Mouse (Mus musculus) 3134 (cell line): ENCODE measurements around the gene Rassf8.

ENCODE experiments used
- DNase-seq: peaks from one replicate; pipeline ENCODE4 v3.0.0-alpha.2; 2011; ENCODE audit warnings: low spot score; ENCODE audit not compliant: insufficient read length; ENCODE audit errors: extremely low read depth

Gene Rassf8

DNA sequence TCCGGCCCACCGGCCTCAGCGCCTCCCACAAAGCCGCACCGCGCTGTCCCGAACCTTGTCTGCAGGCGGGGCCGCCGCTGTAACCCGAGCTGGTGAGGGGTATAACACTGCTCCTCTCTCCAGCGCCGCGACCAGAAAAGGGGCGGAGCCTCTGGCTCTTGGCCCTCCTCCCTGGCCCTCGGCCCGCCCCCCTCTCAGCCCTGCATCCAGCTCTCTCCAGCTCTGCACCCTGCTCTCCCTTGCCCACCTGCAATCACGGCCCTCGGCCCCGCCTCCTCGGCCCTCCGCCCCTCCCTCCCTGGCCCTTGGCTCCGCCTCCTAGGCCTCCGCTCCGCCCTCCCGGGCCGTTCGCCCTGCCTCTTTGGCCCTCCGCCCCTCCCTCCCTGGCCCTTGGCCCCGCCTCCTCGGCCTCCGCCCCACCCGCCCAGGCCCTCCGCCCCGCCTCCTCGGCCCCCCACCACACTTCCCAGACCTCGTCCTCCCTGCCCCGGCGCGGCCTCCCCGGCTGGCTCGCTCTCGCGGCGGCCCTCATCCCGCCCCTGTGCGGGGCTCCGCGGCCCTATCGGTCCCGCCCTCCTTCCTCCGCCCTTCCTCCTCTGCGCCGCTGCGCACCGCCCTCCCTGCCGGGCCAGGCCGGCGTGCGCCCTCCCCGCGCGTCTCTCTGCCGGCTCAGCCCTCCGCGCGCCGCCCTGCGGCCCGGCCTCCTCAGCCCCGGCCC is at the start of gene Rassf8:
Gene Rassf8, plus strand, starts transcription at position 617 of the 718 bp plus-strand sequence.
- DNase-seq: peak; percentile 88

DNA sequence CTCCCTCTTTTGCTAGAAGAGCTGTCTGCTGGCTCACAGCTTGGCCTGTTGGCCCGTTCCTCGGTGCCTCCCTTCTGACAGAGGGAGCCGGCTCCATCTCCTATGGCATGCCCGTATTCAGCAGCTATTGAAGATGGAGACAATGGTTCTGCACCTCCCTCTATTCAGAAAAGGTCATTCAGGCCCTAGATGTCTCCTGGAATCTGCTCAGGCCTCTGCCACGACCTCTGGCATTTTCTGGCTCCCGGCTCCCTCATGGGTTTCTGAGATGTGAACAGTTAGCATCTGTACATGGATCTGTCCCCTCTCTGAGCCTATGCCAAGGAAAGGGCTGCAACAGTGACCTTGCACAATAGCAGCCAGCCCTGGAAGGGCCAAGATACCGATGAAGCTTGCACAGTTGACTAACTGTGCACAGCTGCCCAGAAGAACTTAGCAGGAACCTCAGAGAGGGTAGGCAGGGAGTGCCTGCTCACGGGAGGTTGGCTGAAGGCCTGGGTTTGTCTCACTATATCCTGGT is 45.5 kb upstream of the Rassf8 start:
- no peak for DNase-seq

DNA sequence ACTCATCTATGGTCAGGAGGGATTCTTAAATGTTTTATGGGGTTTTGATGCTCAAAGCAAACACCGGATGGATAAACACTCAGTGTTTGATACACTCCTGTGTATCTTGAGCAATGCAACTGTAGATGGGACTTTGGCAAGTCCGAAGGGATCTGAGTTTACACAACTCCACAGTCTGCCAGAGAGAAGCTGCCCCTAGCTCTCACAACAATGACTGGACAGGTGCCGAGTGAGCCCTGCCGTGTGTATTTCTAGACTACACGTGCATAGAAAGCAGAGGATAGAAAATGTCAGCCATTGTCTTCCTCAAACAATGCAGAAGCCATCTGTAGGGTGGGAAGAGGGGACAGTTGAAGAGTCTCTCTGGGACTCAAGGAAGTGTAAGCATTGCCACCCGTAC is 42.9 kb upstream of the Rassf8 start:
- no peak for DNase-seq

DNA sequence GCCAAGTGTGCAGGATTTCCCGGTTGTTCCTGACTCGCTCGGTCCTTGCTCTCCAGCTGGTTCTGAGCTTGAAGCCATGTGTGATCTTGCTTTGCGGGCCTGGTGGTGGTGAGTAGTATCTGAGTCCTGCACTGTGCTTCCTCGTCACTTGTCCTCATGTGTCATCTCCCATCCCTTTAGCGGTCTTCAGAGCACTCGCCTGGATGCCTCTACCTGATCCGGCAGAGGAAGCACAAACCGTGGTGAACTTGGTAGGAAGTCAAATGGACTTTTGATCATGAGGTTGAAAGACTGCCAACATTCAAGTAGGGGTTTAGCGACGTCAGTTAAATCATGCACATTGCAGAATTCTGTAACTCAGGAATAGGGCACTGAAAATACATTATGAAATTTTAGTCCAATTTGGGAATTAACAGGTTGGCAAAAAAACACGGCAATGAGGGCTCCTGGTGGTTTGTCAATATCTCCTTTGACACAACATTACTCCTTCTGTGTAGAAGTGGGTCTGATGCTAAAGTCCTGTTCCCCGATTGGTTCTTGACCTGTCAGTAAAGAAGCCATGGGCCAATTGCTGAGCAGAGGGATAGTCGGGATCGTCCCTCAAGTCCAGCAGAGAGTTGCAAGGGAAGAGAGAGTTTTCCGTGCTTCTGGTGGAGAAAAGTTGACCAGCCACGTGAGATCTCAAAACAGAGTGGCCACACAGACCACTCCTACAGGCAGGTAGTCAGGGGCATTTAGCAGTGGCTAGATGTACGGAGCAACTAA is 36.4 kb upstream of the Rassf8 start:
- DNase-seq: no peak

DNA sequence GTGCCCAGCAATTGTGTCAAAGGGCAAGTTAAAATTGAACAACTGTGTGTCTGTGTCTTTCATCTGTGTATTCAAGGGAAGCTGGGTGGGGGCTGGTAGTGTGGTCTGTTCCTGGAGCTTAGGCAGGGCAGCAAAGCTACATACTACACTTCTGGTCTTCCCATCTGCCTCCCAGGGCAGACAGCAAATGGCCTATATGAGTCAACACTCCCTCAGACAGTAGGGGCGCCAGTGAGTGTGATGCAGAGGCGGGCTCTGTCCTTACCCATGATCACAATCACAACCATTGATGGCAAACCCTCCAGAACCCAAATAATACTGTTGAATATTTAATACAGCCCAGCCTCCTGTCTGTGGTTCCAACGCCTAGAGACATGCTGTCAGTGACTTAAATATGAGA is 35.8 kb upstream of the Rassf8 start:
- DNase-seq: no peak

DNA sequence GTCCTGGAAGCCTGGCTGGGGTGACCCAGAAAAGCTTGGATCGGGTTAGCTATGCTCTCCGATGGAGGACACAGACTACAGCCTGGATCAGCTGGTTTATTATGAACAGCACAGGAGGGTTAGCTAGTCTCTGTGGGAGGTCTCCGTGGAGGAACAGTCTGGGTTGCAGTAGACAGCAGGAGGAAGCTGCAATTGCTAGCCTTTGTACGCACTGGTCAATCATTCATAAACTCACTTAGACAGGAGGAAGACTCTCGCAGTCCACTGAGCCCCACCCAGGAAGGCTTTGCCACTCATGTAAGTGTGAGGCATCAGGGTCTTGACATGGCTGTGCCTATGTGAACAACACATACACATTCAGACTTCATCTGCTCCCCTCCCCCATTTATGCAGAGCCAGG is 35.2 kb upstream of the Rassf8 start:
- no peak for DNase-seq

DNA sequence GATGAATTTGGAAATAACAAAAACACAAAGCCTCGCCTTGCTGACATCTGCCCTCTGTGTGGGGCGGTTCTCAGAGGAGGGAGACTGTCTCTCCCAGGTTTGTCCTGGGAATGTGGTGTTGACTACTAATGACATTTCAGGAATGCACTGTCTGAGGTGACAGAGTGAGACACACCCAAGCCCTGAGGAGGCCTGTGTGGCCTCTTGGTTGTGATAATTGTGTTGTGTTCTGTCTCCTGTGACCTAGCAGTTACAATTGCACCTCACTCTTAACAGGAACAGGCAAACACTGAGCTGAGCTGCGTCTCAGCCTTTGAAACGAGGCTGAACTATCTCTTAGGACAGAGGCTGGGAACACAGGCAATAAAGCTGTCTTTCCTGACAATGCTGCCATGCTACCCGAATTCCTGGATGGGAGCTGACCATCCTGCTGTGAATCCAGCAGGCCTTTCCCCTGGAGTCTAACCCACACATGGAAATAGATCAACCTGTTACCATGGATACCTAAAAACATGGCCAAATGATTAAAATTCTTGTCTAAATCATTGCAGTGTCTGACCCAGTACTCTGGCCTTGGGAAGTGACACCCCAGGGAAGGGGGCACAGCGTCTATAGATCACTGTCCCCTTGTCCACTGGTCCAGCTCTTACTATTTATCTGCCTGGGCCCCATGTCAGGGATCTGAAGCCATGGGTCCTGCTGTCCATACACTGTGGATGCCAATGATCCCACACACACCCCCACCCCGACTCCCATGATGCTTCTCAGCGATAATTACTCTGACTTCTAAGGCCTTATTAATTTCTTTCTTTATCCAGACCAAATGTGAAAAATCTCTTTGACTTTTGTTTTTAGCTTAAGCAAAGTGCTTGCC is 33.1 kb upstream of the Rassf8 start:
- peak; percentile 63 for DNase-seq

DNA sequence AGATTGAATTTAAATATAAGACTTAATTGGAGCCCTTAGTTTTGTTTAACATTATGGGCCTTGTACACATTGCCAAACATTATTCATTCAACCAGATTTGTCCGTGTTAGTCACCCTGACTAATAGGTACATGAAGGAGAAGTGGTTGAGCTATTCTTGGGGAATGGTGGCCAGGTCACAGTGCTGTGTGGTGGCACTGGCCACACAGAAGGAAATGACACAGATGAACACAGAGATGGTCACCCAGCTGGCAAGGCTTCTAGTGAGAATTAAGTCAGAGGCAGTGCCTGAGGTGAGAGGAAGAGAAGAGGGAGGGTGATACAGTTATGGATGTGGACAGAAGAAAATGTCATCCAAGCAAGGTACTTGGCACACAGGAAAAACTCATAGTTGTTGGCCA is 32.4 kb upstream of the Rassf8 start:
- peak; percentile 72 for DNase-seq

DNA sequence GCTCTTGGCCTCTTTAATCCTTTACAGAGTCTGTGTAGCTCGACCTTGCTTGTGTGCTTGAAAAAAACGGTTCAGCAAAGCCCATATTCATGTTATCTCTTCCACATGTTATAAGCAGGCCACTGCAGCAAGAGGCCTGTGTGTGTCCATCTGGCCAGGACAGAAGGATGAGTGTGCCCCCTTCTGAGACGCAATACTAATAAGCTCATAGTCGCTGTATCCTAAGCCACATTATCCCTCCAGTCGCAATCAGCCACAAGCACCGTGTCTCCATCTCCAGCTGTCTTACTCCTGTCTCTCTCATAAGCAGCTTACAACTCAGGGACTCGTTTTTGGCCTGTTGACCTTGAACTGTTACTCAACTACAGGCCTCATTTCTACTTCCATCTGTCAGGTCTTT is 24.0 kb upstream of the Rassf8 start:
- no peak for DNase-seq

DNA sequence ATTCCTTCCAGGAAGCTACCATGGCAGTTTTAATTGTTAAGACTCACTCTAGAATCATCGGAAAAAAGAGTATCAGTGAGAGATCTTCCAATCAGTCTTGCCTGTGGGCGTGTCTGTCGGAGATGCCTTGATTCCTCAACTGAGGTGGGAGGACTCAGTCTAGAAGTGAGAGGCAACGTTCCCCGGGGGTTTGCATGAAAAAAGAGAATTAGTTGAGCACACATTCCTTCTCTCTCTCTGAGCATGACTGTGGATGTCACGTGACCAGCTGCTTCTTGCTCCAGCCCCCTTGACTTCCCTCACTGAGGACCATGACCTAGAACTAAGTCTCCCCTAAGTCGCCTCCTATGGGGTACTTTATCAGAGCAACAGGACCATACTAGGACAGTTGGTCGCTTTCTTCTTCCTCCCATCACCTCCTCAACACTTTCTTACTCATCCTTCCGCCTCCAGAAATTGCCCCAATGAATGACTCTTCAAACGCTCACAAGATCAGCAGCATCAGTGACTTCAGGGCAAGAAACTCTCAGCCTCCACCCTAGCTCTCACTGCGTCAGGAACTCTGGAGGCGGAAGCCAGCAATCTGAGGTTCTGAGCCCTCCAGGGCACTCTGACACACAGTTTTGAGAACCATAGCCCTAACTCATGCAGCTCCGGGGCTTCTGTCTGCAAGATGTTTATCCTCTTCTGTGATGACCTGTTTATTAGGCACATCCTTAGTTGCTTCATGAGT is 23.3 kb upstream of the Rassf8 start:
- DNase-seq: no peak

DNA sequence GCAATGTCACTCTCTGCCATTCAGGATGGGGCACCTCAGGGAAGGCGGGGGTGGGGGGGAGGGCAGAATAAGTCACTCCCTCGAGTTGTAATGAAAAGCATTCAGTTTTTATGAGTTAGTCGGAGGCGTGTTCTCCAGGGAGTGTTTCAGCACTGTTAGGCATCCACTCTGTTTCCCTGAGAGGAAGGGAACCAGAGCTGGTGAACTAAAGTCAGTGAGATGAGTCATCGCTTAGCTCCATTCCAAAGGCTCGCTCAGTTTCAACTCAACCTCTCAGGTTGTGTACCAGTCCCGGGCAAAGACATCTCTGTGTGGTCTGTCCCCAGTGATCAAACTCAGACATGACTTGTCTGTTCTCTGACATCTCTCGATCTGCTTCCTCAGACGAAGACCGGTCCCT is 20.7 kb upstream of the Rassf8 start:
- peak; percentile 67 for DNase-seq

DNA sequence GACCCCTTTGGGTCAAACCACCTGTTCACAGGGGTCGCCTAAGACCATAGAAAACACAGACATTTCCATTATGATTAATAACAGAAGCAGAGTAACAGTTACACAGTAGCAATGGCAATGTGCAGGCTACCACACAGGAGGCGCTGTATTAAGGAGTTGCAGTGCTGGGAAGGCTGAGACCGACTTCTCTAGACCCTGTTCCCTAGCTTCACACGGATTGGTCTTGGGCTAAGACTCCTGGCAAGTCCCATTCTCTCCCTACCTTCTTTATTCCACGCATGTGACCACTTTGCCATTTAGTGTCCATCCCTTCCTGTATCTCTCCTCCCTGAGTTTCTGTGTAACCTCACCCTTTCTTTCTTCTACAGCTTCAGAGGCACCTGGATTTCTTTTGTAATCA is 19.6 kb upstream of the Rassf8 start:
- DNase-seq: no peak

DNA sequence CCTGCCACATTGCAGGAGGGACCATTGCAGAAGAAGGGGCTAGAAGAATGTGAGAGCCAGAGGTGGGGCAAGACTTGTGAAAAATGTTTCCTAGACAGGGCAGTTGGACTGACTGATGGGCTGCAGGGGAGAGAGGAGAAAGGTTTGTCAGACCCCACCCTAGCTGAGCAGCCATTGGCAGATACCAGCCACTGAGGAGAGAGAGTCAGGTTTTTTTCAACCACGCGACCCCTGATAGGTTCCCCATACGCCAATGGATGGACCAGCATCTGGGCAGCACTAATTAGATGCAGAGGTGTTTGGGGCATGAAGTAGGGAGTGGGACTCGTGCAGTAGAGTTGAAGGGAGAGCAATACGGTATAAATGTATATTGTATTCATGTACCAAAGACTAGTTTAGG is 13.7 kb upstream of the Rassf8 start:
- DNase-seq: no peak

DNA sequence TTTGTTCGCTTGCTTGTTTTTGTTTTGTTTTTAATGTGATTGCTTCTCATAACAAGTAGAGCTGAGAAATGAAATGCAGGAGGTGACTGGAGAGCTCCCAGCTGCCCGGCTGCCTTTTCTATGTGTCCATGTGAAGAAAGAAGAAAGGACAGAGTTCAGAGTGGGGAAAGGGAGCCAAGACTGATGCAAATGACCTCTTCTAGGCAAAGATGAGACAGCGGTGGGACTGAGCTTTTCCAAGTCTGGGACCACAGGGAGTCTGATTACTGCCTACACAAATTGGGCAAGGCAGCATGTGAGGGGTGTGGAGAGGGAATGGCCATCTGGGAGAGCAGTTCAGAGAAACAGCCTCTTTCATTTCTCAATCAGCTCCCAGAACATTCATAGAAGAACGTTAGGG is 13.3 kb upstream of the Rassf8 start:
- no peak for DNase-seq

DNA sequence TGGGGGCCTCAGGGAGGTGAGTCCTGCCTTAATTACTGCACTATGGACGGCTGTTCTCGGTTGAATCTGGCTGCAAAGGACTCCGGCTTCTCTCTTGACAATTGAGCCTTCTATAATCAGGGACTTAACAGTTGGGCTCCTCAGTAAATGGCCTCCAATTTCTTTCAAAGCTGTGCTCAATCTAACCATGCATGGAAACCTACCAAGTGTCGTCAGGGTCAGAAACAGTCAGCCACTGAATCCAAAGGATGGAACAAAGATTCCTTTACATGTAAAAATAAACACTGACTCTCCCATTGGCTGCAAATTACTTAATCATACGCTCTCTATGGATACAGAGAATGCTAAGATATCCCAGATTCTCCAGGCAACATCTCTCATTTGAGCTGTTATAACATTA is 12.6 kb upstream of the Rassf8 start:
- DNase-seq: no peak

DNA sequence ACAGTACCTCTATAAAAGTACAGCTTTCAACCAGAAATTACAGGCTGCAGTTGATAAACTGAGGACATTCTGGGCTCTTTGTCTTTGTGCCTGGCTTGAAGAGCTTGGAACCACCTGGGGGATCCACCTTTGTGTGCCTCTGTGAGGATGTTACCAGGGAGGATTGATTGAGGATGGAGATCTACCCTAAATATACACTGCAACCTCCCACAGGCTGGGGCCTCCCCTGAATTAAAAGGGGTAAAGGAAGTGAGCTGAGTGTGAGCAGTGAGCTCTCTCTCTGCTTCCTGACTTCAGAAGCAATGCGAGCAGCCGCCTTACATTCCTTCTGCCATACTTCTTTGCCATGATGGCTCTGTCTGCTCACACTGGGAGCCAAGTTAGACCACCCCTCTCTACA is 10.4 kb upstream of the Rassf8 start:
- DNase-seq: no peak

DNA sequence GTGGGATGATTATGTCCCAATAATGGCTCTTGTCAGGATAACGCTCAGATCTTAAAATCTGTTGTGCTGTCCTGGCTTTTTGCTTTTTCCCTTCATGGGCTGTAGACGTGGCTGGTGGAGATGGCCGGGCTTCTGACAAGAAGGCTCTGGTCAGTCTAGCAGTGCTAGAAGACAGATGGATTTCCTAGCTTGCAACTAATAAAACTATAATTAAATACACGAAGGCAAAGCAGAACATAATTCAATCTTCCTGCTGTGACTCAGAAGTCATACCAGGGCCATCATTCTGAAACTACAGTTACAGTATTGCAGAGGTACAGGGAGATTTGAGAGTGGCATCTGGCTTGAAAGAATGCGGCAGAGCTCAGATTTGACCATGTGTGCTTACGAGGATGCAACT is 7.3 kb upstream of the Rassf8 start:
- DNase-seq: no peak

DNA sequence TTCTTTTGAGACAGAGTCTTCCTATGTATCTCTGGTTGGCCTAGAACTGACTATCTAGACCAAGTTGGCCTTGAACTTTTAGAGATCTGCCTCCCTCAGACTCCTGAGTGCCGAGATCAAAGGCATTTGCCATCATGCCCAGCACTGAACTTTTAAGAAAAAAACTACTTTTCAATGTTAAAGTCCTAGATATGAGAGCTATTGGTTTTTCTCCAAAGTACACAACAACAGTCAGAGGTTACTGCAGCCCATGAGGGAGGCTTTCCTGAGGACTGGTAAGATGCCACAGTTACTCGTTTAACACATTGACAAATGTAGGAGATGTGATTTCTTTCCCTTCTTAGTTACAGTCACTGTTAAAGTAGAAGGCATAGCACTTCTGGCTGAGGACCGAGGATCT is 6.5 kb upstream of the Rassf8 start:
- no peak for DNase-seq

DNA sequence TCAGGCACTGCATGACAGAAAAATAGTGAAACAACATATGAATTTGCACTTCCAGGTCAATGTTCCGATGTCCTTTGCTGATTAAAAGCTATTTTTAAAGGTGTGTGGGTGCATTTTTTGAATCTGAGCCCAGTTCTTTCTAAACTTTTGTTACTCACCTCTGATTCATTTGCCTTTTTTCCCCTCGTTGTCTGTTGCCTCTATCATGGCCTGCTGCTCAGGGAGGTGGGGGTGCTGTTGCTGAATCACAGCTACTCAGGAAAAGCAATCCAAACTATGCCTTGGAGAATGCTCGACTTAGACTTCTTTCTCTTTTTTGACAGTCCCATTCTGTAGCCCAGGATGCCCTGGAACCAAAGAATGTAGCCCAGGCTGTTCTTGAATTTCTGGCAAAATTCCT is 1.3 kb upstream of the Rassf8 start:
- DNase-seq: peak; percentile 80

DNA sequence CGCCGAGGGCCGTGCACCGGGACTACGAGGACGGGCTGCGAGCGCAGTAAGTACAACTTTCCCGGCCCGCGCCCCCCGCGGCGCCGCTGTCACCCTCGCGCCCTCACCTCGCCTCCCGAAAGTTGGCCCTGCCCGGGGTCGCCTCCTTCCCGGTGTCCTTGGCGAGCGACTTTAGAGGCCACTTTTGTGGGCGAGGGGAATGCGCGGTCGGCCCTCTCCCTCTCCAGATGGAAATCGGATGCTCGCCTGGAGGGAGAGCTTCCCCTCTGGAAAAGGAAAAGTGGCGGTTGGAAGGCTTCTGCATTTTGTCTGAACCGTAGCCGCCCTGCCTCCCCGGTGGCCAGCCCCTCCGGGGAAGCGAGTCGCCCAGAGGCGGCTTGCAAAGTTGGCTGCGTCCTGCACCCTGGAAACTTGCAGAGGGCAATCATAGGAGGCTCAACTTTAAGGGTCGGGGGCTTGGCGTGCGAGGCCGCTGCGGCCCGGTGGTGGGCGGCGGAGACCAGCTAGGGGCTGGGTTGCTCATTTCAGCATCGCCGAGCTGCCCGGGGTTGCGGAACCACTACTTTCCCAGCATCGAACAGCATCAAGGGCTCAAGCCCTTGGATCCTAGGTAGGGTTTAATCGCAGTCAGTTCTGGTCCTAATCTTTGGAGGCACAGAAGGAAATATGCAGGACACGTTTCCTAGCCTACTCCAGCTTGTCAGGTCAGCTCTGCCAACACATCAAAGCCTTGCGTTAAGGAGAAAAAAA is 548 bp downstream of the Rassf8 start:
- DNase-seq: peak; percentile 77
